Mouse (Mus musculus) heart, embryonic 14.5 days (tissue): ENCODE data around the gene Rxfp4. TPM values are rescaled to one million over a fixed set of nuclear protein-coding genes. Genes with fewer than 3 reads are reported as not detected.

Experiments used
- ATAC-seq: fragments of 200-750 bp; cut with Nextera tagmentation; 2 replicates; pipeline ENCODE4 v1.8.0; 2017; ENCODE audit warnings: low read depth, moderate TSS enrichment; ENCODE audit not compliant: insufficient number of reproducible peaks, insufficient read depth, low FRiP score
- H3K27ac ChIP-seq, 2 experiments: fragments of 200-500 bp in 1 of 2; fragments of 300-500 bp in 1 of 2; sonication (generic) in 1 of 2; replicated peaks in 1 of 2; 2 replicates each; pipeline ENCODE4 v1.5.1; 2012 to 2014; ENCODE audit warnings: low read depth in 2 of 2, low read length in 2 of 2, control low read depth in 1 of 2, mild to moderate bottlenecking in 1 of 2, mixed read lengths in 1 of 2; ENCODE audit not compliant: control insufficient read depth in 1 of 2, insufficient read depth in 1 of 2
- H3K27me3 ChIP-seq: fragments of 300-500 bp; sonication (generic); 2 replicates; pipeline ENCODE4 v1.6.1; 2014; ENCODE audit warnings: mild to moderate bottlenecking, low read length, control low read depth; ENCODE audit not compliant: control insufficient read depth, insufficient read depth
- H3K36me3 ChIP-seq: fragments of 300-500 bp; sonication (generic); 2 replicates; pipeline ENCODE4 v1.6.1; 2014; ENCODE audit warnings: mild to moderate bottlenecking, control low read depth, low read length, mixed read lengths; ENCODE audit not compliant: control insufficient read depth, insufficient read depth
- H3K4me1 ChIP-seq, 2 experiments: fragments of 200-500 bp in 1 of 2; fragments of 300-500 bp in 1 of 2; sonication (generic) in 1 of 2; 2 replicates each; pipeline ENCODE4 v1.6.1; 2012 to 2014; ENCODE audit warnings: low read length in 2 of 2, control low read depth in 1 of 2, mixed read lengths in 1 of 2; ENCODE audit not compliant: control insufficient read depth in 2 of 2, insufficient read depth in 2 of 2
- H3K4me2 ChIP-seq: fragments of 300-500 bp; sonication (generic); 2 replicates; pipeline ENCODE4 v1.6.1; 2014; ENCODE audit warnings: mild to moderate bottlenecking, low read length
- H3K4me3 ChIP-seq, 2 experiments: fragments of 200-500 bp in 1 of 2; fragments of 300-500 bp in 1 of 2; sonication (generic) in 1 of 2; 2 replicates each; pipeline ENCODE4 v1.5.1; 2012 to 2014; ENCODE audit warnings: low read length in 2 of 2, mild to moderate bottlenecking in 2 of 2, control low read depth in 1 of 2, low read depth in 1 of 2, moderate library complexity in 1 of 2; ENCODE audit not compliant: control insufficient read depth in 1 of 2, insufficient read depth in 1 of 2
- H3K9ac ChIP-seq: fragments of 300-500 bp; sonication (generic); 2 replicates; pipeline ENCODE4 v1.6.1; 2014; ENCODE audit warnings: mild to moderate bottlenecking, low read length
- H3K9me3 ChIP-seq: fragments of 300-500 bp; sonication (generic); 2 replicates; pipeline ENCODE4 v1.6.1; 2016; ENCODE audit warnings: low read length, control low read depth; ENCODE audit not compliant: control insufficient read depth
- WGBS: fragments of 180-500 bp; shearing (Covaris S2); extraction: QIAGEN DNeasy Blood & Tissue Kit; methylation state at CpG from one replicate; pipeline ENCODE4 v1.1.7; 2014; 5-methylcytosine and 5-hydroxymethylcytosine counted together
- polyA plus RNA-seq: library from polyadenylated mRNA; unstranded; fragments of >200 nt; fragmentation: Nextera tagmentation; extraction: Ambion mirVana; gene quantifications from 2 replicates; pipeline ENCODE4 v1.2.1, GENCODE M21; 2014

The Rxfp4 gene
- polyA plus RNA-seq, 1 experiment from 2014 or later, result not detected

DNA sequence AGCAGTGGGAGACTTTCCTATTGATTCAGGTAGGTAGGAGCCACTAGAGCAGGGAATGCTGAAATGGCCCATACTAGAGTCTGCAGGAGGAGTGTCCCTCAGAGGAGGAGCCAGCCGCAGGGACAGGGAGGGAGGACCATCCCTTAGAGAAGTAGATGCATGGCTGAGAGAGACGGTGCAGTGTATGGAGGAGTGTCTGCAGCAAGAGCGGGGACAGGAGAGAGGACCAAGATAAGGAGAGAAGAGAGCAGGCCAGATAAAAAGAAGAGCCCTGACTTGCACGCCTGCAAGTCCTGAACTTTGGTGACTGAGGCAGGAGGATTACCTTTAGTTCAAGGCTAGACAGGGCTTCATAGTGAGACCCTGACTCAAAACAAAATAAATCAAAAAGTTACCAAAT, 25.8 kb downstream of the Rxfp4 start:
- no peaks in the 10 kb centered on the region for H3K27me3 ChIP-seq
- no peak overlapping the region for H3K4me2 ChIP-seq
- peaks cover 66% of the 10 kb centered on the region for H3K36me3 ChIP-seq
- WGBS, result 31% methylated on average over 4 of the region's 4 CpGs
- no peak for ATAC-seq
- H3K9ac ChIP-seq, result no peak overlapping the region
- H3K4me3 ChIP-seq, result no peak overlapping the region
- H3K9me3 ChIP-seq, result no peaks in the 10 kb centered on the region
- H3K4me1 ChIP-seq, result peaks cover 68 to 83% of the 10 kb centered on the region in 2 experiments
- H3K27ac ChIP-seq, result peak overlapping the region in 1 of 2 experiments; percentile 2; a peak in 2 of 4 replicates

GRCm38 (mm10) chr3:88626316-88626715, 26.6 kb downstream of the Rxfp4 start:
- H3K9ac ChIP-seq, result peak overlapping the region; percentile 48
- peaks cover 62 to 75% of the 10 kb centered on the region in 2 experiments for H3K4me1 ChIP-seq
- H3K36me3 ChIP-seq, result peaks cover 58% of the 10 kb centered on the region
- H3K27me3 ChIP-seq, result no peaks in the 10 kb centered on the region
- 59% methylated on average over 7 of the region's 7 CpGs for WGBS
- H3K9me3 ChIP-seq, result no peaks in the 10 kb centered on the region
- ATAC-seq, result no peak
- H3K27ac ChIP-seq, result peak overlapping the region in 1 of 2 experiments; percentile 2; a peak in 2 of 4 replicates
- H3K4me3 ChIP-seq, result no peak overlapping the region
- peak overlapping the region; percentile 23 for H3K4me2 ChIP-seq

DNA sequence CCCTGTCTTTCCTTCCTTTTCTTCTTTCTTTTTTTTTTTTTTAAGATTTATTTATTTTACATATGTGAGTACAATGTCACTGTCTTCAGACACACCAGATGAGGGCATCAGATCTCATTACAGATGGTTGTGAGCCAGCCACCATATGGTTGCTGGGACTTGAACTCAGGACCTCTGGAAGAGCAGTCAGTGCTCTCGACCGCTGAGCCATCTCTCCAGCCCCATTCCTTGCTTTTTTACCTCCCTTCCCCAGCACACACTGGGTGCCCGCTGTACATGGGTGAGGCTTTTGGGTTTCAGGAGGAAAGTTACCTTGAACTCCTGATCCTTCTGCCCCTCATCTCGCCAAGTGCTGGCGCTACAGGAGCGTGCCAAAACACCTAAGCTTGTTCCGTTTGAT, 27.4 kb downstream of the Rxfp4 start:
- no peaks in the 10 kb centered on the region for H3K27me3 ChIP-seq
- peaks cover 51% of the 10 kb centered on the region for H3K36me3 ChIP-seq
- peak overlapping the region in 1 of 2 experiments; percentile 99; a peak in 1 of 4 replicates for H3K27ac ChIP-seq
- peak overlapping the region; percentile 77; the same call in 1 of the 2 replicates for H3K4me2 ChIP-seq
- H3K9me3 ChIP-seq, result no peaks in the 10 kb centered on the region
- H3K9ac ChIP-seq, result peak overlapping the region; percentile 48; the same call in 1 of the 2 replicates
- H3K4me3 ChIP-seq, result no peak overlapping the region
- H3K4me1 ChIP-seq, result peaks cover 54 to 68% of the 10 kb centered on the region in 2 experiments
- no peak for ATAC-seq
- 88% methylated on average over 7 of the region's 7 CpGs for WGBS

DNA sequence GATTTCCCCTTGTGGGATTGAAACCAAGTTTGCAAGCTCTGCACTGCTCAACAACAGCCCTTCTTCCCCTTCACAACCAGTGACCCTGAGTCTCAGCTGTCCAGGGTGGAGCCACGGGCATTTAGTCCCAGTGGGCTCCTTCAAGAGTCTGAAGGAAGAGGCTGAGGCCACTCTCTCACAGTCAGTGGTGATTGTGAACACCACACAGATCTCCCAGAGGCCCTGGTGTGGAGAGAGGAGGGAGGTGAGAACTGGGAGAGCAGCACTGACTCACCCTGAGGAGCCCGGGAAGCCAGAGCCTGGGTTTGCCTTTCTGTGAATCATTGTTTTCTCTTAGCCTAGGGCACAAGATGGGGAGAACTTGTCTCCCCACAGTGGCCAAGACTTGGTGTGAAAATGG, 28.0 kb downstream of the Rxfp4 start:
- no peaks in the 10 kb centered on the region for H3K9me3 ChIP-seq
- peaks cover 45% of the 10 kb centered on the region for H3K36me3 ChIP-seq
- peaks cover 55 to 68% of the 10 kb centered on the region in 2 experiments for H3K4me1 ChIP-seq
- WGBS, result 48% methylated on average over 2 of the region's 2 CpGs
- no peak for ATAC-seq
- peak overlapping the region; percentile 98 for H3K9ac ChIP-seq
- H3K4me3 ChIP-seq, result no peak overlapping the region
- peak overlapping the region; percentile 77 for H3K4me2 ChIP-seq
- H3K27ac ChIP-seq, result peak overlapping the region; percentile 10 to 99; a peak in 3 of 4 replicates
- no peaks in the 10 kb centered on the region for H3K27me3 ChIP-seq

- H3K9me3 ChIP-seq, result no peaks in the 10 kb centered on the region
- no peak for ATAC-seq
- H3K4me2 ChIP-seq, result peak overlapping the region; percentile 77
- 38% methylated on average over 4 of the region's 4 CpGs for WGBS
- peaks cover 38% of the 10 kb centered on the region for H3K36me3 ChIP-seq
- H3K9ac ChIP-seq, result peak overlapping the region; percentile 98
- H3K4me1 ChIP-seq, result peaks cover 55 to 68% of the 10 kb centered on the region in 2 experiments
- peak overlapping the region; percentile 9 to 89; a peak in 3 of 4 replicates for H3K4me3 ChIP-seq
- H3K27me3 ChIP-seq, result no peaks in the 10 kb centered on the region
- peak overlapping the region in 1 of 2 experiments; percentile 99; a peak in 2 of 4 replicates for H3K27ac ChIP-seq
These were observed 28.6 kb downstream of the Rxfp4 start for GRCm38 (mm10) chr3:88624324-88624723.

DNA sequence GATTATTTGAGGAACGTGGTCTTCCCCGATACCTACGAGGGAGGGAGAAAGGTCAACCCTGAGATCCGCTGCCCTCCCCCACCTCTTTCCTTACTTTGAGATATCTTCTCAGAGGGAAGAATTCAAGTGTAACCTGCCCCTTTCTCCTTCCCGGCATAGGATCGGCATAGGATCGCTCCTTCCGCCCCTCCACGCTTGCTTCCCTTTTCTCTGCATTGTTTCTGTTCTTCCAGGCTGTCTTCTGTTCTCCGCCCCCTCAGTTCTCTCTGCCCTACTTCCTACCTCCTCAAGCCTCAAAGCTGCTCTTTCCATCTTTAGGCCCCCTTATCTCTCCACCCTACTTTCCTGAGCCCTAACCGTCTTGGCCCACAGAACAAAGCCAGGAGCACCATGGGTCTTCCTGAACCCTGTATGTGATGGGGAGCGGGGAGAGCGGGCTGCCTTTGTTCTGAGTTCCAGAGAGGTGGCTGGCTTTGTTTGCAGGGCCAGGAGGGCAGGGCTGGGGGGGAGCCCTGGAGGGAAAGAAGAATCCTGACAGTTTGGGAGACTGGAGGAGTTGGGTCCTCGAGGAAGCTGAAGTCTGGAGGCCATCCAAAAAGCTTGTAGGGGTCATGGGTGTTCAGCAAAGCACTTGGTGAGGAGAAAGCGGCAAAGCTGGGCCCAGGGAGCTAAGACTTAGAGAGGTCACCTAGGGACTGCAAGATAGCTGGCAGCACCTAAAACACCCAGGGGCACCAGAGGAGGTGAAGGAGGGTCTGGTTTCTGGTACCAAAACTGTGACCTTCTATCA, 29.4 kb downstream of the Rxfp4 start:
- Histone ChIP-seq H3K4me3 (peak overlapping the region; percentile 86 to 89), H3K27ac (peak overlapping the region; percentile 82 to 99), H3K4me2 (peak overlapping the region; percentile 77), H3K9me3 (no peaks in the 10 kb centered on the region), H3K36me3 (peaks cover 31% of the 10 kb centered on the region), H3K9ac (peak overlapping the region; percentile 98), H3K4me1 (peaks cover 53 to 67% of the 10 kb centered on the region in 2 experiments), H3K27me3 (no peaks in the 10 kb centered on the region)
- ATAC-seq, result peak; percentile 2; the same call in 1 of the 2 replicates
- 8% methylated on average over 15 of the region's 15 CpGs for WGBS

GRCm38 (mm10) chr3:88622941-88623345, 30.0 kb downstream of the Rxfp4 start:
- Histone ChIP-seq H3K4me2 (peak overlapping the region; percentile 77), H3K4me3 (peak overlapping the region; percentile 86 to 89), H3K9me3 (no peaks in the 10 kb centered on the region), H3K27ac (peak overlapping the region; percentile 82 to 99), H3K27me3 (no peaks in the 10 kb centered on the region), H3K9ac (peak overlapping the region; percentile 98), H3K4me1 (peaks cover 55 to 67% of the 10 kb centered on the region in 2 experiments), H3K36me3 (peaks cover 26% of the 10 kb centered on the region)
- 2% methylated on average over 5 of the region's 6 CpGs for WGBS
- peak; percentile 36; the same call in 1 of the 2 replicates for ATAC-seq
